Mouse (Mus musculus): ENCODE measurements at regions not wholly inside any gene's neighbourhood (a gene's known extent, or its start where the extent isn't known, plus 50 kb on each side); places are given as distances from the start of the nearest gene placed in this dataset.

DNA sequence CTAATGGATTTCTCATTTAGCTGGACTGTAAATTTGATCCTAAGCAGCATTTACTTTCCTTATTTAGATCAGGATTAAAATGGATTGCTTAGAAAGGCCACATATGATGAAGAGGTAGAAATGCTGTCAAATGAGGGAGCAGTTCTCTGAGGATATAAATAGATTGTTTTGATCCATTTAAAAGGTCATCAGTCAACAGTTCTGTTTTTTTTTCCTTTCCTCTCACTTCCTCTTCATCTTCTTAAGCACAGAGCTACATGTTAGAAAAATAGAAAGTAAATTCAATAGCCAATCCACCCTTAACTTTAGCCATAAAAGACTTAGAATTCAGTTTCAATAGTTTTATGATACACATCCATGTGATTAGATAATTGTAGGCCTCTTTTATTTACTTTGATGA is 971.5 kb upstream of the Cited2 start:
- ATAC-seq: peak; percentile 36

DNA sequence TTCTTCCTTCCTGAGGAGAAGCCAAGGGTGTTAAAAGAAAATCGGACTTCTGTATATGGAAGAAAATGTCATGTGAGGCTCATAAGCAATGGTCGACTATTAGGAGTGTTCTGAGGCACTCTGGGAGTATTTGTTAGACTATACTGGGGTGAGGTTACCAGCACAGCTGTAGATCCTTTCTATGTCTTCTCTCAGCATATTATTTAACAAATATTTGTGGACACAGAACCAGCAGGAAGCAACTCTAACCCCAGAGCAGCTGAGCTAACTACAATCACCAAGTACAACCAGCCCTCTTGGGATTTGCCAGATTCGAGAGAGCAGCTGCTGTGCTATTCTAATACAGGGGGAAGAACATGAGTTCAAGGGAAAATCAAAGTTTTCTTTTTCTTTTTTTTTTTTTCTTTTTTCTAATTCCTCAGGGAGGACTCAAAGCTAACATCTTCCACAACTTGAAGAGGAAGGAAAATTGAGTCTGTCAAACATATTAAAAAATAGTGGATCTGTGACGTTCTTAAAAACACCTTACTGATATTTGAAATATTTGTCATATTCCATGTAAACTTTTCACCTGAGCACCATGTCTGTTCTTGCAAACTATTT is 933.3 kb upstream of the Cited2 start:
- no peak for ATAC-seq

DNA sequence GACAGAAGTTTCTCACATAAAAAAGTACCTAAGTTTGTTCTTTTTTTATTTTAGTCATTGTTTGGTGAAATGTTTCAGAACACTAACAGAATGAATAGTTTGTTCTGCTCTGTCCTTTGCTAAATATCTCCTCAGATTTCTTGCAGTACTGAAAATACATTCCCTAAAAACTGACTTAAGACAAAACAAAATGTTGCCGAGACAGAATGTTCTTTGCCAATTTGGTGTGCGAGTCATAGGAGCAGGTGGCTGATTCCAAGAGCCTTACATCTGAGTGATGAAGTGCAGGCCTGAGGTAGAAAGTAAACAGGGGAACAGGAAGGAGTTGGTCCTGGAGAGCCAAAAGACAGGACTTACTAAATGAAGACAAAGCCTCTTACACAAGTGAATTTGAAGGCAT is 919.0 kb upstream of the Cited2 start:
- ATAC-seq: no peak

DNA sequence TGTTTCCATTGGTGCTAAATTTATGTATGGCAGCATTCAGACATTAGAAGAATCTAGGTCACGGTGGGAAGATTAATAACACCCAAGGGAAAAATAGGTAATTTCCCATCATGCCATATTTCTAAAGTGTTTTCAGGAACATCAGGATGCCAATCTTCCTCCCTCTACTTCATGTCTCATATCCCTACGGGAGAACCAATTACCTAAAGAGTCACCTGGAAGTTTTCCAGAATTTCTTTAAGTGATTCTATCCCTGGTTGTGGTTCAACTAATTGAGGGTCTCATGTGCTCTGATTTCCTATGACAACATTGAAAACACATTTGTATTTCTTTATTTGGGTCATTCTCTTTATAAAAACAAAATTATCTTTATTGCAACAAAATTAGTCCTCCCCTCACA is 912.3 kb upstream of the Cited2 start:
- no peak for ATAC-seq

DNA sequence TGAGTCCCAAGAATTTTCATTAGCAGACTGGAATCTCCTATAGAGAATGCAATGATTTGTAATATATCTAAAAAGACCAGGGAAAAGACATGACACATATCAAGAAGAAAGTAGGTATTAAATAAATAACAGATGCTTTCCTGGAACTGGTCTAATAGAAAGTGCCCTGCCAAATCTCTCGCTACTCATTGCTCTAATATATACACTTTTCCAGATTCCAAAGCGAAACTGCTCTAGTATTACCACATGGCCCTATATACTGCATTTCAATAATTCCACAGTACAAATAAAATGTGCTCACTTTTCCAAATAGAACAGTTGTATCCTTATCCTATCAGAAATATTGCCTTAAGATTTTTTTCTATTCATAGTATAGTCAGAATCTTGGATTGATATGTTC is 909.0 kb upstream of the Cited2 start:
- ATAC-seq: no peak

DNA sequence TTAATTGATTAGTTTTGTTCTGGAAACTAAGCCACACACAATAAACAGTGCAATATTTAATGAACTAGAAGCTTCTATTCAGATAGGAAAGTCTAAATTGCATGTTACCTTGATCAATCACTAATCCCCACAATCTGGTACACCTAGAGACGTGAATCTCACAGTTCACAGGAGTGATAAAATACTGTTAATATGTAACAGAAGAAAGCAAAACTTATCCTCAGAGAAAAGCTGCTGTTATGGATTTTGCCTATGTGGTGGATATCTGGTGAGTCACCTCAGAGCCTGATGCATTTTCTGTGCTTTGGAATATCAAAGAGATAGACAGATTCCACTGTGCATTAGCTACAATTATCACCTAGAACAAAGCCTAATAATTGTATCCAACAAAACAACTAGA is 861.5 kb upstream of the Cited2 start:
- ATAC-seq: no peak

DNA sequence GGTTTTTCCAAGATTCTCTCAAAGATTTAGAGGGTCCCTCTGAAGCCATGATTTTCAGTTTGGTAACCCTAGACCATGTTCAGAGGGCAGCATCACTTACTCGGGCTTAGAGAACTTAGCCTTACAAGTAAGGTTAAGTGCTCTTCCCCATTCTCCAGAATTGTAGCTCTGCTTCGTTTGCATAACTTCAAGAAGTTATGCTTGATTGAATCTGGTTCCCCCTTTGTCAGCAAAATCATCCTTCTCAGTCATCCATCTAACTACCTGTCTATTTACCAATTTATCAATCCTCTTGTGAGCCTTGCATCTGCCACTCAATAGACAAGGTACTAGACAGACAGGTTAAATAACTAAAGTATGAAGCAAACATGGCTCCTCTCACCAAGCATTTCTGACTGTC is 856.1 kb upstream of the Cited2 start:
- ATAC-seq: no peak

DNA sequence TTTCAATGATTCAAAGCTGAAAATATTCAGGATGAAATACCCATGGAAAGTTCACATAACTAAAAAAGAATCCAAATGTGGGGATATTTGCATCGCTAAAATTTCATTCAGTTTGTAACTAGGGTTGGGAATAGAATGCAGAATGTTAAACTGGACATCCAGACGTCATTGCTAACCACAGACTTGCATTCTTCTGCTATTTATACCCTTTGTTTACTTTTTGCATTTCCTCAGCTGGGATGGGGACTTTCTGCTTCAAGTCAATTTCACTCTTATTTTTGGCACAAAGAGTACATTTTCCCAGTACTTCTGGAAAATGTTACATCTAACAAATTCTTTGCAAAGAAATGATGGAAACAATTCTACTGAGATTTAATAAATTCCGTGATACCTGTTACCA is 848.9 kb upstream of the Cited2 start:
- ATAC-seq: no peak

DNA sequence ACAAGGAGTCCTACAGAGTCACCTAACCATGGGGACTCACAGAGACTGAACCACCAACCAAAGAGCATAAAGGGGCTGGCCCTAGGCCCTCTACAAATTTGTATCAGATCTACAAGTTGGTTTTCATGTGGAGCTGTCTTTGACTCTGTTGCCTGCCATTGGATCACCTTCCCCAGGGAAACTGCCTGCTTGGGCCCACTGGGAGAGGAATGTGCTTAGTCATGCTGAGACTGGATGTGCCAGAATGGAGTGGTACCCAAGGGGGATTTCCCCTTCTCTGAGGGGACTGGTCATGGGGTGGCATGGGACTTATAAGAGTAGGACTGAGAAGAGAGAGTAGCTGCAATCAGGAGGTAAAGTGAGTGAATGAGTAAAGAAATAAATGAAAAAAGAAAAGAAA is 844.8 kb upstream of the Cited2 start:
- ATAC-seq: no peak

DNA sequence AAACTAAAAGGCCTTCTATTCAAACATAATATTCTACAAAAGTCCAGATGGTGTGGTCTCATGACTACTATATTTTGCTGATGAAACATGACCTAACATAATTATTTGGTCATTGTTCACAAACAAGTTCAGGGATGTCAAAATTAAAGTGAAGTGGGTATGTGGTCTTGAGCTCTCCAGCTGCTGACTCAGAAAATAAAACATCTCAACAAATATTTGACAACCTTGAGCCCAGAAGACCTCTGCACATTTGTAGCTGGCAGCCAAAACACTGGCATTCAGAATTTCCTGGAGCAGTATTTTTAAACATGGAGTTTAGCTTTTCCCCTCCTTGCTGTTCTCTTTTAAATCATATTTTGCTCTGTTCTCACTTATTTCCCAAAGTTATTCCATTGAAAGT is 829.7 kb upstream of the Cited2 start:
- ATAC-seq: no peak

DNA sequence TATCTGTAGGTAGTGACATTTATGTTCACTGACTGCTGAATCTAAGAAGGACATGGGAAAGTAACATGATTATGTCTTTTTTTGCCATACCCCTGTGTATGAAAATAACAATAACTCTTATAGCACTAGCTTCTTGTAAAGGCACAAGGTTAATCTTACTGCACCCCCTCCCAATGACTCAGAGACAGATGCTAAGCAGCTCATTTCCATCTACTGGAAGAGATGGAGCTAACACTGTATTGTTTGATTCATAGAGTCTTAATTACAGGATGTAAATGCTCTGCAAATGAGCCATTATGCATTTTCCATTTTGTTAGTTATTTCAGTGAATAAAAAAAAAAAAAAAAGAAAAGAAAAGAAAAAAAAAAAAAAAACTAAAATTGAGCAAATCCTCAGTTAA is 827.7 kb upstream of the Cited2 start:
- ATAC-seq: no peak

DNA sequence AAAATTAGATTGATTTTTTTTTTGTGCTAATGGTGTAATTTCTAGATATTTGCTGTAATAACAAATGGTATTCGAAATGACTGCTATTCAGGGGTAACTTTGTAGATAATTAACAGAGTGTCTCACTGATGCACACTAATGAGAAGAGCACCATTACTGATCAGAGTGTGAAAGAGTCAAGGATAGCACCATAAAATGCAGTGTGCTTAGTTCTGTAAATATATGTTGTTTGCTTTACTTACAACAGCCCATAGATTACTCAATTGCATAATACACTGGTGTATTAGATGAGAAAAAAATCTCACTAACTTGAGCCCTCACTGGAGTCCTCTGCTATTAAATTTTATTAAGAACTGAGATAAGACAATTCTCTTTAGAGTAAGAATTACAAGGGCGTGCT is 800.1 kb upstream of the Cited2 start:
- no peak for ATAC-seq

DNA sequence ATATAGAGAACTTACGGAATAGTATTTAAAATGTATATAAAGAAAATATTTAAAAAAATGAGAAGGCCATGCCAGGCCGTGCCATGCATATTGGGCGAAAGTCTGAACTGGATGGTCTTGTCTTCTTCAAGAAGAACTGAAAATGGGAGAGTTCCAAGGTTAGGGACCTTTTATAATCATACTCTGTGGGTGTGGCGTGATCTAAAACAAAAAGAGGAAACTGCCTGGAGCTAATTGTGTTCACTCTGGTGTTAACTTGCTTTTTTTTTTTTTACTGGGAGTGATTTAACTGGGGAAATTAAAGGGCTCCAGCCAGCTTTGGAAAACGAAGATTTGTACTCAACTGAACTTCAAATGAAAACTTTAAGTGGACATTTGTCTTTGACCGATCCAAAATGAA is 799.2 kb upstream of the Cited2 start:
- no peak for ATAC-seq

DNA sequence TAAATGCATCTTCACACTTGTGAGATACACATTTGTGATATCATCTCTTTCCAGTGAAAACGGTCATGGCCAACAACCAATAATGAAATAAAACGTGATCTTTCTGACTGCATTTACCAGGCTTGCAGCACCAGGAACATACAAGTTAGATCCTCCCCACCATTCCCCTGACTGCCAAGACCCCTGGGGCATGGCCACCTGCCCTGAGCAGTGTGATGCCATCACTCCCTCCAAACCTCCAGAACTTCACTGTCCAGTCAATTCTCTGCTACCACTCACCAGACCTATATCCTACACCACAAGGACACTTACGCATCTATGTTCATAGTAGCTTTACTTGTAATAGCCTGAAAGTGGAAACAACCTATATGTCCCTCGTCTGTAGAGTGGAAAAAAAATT is 785.3 kb upstream of the Cited2 start:
- ATAC-seq: no peak

DNA sequence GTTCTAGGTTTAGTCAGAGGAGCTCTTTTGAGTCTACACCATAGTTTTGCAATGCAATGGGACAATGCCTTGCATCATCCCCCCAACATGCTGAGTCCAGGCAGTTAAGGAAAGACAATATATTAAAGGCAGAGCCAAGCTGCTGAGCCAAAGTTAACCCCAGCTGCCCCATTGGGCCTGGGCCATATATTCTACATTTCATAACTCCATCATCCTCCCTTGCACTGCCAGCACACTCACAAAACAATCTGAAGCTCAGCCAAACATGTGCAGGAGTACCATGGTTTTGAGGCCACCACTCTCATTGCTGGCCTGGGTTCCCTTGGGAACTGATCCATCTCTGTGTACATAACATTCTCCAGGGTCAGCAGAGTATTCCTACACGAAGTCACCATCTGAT is 771.4 kb upstream of the Cited2 start:
- no peak for ATAC-seq

DNA sequence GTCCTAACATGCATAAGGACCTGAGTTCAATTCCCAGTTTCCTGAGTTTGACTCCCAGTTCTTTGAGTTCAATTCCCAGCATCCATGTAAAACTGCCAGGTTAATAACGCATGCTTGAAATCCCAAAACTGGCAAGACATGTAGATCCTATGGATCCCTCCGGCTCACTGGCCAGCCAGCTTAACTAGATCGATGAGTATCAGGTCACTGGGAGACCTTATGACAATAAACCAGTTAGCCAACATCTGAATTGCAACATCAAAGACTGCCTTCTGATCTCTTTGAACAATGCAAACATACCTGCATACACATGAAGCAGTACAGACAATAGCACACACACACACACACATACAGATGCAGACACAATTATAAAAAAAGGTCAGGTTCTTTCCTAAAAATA is 762.0 kb upstream of the Cited2 start:
- ATAC-seq: no peak

DNA sequence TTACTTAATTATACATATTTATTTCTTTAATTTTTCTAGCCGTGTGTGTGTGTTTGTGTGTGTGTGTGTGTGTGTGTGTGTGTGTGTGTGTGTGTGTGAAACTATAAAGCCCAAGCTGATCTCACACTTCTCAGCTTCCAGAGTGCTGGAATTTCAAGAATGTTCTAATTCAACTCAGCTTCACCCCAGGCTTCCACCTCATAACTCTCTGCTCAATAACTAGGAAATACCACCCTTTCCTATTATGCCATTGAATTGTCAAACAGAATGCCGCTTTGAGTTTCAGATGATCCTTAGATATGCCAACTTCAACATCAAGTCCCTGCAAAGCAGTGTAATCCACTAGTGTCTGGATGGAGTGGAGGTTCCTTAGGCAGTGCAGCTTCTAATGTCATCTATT is 760.6 kb upstream of the Cited2 start:
- ATAC-seq: no peak

DNA sequence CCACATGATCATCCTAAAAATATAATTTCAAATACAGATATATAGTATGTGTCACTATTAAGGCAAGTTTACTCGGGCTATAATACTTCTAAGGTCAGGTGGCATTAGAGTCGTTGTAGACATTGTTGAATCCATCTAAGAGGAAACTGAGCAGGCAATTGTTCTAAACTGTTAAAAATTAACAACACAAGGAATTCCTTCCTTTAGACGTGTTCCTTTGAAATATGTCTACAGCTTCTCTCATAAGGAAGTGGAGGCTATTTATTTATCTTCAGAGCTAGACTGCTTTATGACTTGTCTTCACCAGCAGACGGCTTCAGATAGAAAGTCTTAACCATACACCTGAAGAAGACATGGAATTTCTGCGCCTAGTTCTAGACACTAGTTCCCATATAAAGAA is 744.2 kb upstream of the Cited2 start:
- ATAC-seq: no peak

DNA sequence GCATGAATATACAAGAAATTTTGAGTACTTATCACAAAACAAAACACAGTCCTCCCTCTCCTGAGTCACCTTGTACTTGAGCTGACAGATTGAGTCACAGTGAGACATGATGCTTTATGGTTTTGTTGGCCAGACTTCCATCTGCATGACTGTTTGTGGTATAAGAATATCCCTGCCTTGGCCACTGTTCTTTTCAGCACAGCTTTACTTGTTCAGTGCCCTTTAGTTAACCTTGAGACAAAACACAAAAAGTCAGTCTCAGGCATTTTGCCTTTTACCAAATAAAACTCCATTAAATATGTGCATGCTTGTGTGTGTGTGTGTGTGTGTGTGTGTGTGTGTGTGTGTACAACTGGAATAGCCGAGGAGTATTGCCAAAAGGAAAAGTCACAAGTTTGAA is 732.8 kb upstream of the Cited2 start:
- no peak for ATAC-seq

DNA sequence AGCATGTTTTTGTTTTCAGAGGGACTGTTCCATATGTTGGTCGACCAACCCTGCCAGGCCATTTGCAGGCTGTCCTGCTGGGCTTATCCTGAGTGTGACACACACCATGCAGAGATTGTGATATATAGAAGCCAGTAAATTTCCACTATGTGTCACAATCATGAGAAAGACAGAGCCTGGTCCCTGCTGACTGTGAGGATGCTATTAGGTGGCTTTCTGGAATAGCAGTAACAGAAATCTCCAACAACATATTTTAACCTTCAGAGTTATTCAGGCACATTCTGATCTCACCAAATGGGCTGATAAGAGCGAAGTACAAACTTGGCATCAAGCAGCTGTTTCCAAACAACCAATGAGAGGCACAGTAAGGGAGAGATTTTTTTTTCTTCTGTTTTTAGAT is 729.2 kb upstream of the Cited2 start:
- ATAC-seq: no peak

DNA sequence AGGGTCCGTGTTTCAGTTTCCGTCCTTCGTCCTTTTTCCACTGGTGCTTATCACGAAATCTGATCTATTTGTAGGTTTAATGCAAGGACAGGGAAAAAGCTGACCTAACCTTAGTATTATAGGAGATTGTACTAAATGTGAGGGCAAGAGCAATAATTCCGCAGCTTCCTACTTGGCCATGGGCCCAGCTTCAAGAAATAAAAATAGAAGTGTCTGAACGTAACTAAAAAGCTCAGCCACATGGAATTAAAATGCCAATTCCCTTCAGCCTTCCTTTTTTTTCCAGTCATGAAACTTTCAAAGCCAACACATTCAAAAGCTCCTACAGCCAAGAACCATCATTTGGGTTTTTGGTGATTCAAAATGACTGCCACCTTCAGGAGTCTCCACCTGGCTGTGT is 728.5 kb upstream of the Cited2 start:
- ATAC-seq: no peak

DNA sequence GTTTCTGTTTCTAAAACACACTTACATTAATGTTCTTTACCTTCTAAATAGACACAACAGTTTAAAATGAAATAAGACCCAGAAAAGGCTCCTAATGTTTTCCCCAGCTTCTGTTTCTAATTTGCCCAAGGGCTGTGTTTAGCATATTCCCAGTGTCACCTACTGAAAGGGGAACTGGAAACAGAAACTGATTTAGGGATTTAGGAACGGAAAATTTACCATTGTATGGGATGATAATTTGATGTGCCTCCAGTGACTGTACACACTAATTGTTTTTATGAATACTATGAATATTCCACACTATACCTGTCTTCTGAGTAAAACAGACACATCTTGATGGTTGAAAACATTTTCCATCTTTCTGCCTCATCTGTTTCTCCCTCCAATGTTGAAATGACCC is 728.0 kb upstream of the Cited2 start:
- no peak for ATAC-seq

DNA sequence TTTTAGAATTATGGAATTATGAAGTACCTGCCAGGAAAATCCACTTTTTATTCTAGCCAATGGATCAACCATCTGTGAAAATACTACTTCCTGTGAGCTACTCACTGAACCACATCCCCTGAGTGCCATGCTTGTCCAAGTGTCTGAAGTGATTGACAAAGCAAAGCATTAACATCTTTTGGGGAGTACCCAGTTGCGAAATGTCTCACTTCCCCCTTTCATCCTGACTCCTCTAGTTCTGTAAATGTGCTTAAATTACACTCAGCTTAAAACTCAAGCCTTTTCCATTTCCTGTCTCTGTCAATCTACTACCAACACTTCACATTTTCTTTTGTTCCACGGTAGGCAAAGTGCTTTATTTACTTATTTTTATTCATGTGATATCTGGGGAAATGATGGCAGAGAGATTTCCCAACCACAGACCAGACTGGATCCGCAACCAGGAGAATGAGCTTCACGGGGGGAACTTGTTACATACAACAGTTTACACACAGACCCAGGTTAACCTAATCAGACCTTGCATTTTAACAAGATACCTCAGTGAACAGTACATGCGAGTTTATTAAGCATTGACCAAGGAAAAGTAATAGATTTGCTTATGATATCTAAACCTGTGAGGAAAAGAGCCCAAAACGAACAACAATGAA is 726.1 kb upstream of the Cited2 start:
- ATAC-seq: no peak

DNA sequence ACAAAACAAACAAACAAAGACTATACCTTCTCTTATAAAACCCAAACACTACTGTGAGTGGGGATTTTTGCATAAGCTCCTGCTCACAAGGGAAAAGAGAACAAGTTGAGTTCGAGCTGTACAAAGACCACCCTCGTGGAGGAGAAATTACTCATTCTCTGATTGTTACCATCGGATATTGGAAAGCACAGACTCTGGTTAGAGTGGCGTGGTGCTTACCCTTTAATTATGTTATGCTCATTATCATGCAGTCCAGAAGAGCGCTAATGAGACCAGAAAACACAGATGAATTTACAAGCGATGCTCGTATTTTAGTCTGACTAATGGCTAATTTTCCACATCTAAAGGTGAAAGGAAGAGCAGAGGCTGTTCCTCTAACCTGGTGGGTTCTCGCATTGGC is 721.7 kb upstream of the Cited2 start:
- no peak for ATAC-seq

DNA sequence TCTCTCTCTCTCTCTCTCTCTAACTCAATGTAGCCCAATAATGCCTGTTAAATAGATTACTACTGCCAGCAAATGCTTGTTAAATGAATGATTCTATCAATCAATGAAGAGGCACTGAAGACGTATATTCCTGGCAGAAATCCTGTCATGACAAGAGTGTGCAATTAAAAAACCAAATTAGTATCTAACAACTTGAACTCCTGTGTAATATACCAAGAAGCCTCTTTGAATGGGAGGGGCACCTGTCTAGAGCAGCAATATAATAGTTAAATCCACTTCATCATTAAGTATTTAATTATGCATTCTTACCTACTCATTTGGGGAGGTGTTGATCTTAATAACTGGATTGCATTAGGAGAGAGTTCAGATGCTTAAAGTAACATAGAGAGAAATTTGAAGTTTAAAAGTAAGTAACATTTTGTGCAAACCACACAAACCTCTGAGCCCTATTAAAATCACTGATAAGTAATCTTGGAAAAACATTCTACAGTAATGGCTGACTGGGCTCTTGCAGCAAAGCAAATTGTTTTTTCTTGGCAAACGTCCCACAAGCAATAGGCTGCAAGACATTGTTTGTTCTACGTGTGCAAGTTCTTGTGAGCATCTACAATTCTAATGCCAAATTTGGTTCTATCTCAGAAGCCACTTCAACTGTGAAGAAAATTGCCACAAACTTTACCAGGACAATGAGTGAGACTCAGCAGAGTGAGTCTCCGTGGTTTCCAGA is 719.7 kb upstream of the Cited2 start:
- no peak for ATAC-seq

Measured in activated CD4-positive, CD25-positive, alpha-beta regulatory T cell, adult 4 months (primary cell).